Mouse (Mus musculus) embryo, embryonic 11.5 days (tissue): Measurements from ENCODE around the gene Svs1.

ENCODE experiments used
- DNase-seq: peaks from one replicate; pipeline ENCODE4 v3.0.0-alpha.2; 2012; ENCODE audit warnings: low read depth, low spot score

Svs1 gene

DNA sequence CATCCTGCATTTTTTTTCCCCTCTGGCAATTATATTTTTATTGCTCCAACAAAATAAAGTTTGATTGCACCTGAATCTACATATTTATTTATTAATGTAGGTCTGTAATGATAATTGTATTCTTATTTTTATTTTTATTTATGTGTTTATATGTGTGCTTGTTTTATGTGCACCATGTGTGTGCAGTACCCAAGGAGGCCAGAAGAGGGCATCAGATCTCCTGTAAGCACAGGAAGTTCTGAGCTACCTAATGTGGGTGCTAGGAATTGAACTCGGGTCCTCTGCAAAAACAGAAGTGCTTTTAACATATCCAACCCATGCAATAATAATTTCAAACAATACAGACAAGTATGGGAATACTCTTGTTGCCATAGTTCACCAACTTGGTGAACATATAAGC, 23.0 kb downstream of the Svs1 start:
- DNase-seq = no peak

GRCm38 (mm10) chr6:49011191-49011590, 24.5 kb downstream of the Svs1 start:
- DNase-seq = no peak

GRCm38 (mm10) chr6:49013023-49013422, 26.4 kb downstream of the Svs1 start:
- no peak for DNase-seq

- no peak for DNase-seq
These were observed 26.8 kb downstream of the Svs1 start for GRCm38 (mm10) chr6:49013458-49013857.

GRCm38 (mm10) chr6:49017150-49017549, 30.5 kb downstream of the Svs1 start:
- DNase-seq = no peak

- DNase-seq = no peak
These were observed 32.7 kb downstream of the Svs1 start for GRCm38 (mm10) chr6:49019341-49019740.

GRCm38 (mm10) chr6:49021141-49022012, 34.7 kb downstream of the Svs1 start:
- no peak for DNase-seq

DNA sequence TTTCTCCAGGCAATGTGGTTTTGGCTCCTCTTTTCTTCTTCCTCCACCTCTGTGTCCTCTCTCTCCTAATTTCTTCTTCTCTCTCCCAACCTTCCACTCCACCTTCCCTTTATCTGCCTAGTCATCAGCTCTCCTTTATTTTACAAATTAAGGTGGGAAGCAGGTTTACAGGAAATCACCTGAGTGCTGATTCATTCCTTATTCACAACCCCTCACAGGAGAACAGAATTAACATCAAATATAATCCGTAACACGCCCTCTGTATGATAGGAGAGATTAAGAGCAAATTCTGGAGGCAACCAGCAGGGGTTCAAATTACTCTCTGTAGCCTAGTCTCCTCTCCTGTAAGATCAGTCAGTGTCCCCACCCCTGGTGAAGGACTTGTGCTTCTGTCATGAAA, 35.7 kb downstream of the Svs1 start:
- DNase-seq = no peak

DNA sequence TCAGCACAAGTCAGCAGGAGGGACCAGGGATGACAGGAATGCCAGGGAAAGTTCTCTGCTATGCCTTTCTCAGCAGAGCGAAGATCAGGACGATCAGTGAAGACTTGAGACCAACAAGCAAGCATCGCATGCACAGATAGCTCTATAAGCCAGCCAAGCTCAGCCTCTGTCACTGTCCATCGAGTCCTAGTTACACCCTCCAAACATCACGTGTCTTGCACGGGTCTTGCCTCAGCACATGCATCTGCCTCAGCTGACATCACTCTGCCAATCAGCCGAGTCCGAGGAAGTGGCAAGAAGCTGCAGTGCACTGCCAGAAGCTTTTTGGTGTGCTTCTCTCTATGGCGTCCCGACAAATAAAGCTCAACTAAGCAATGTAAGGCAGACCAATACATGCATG, 36.7 kb downstream of the Svs1 start:
- DNase-seq = no peak

DNA sequence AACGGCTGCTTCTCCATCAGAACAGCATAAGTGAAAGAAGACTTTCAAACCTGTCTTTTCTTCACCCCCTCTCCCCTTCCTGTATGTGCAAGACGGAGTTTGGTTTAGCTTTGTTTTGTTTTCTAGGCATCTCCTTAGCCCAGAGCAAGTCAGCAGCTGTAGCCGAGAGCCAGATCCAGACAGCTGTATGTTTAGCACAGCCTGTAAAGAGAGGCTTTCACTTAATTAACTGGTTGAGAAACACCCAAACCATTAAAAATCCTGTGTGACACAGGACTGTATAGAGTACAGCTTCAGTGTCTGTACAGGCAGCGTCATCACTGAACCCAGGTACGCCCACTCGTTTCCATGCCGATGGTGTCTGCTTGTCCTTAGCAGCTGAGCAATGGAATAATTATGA, 38.6 kb downstream of the Svs1 start:
- no peak for DNase-seq

GRCm38 (mm10) chr6:49026496-49026895, 39.8 kb downstream of the Svs1 start:
- DNase-seq = no peak

DNA sequence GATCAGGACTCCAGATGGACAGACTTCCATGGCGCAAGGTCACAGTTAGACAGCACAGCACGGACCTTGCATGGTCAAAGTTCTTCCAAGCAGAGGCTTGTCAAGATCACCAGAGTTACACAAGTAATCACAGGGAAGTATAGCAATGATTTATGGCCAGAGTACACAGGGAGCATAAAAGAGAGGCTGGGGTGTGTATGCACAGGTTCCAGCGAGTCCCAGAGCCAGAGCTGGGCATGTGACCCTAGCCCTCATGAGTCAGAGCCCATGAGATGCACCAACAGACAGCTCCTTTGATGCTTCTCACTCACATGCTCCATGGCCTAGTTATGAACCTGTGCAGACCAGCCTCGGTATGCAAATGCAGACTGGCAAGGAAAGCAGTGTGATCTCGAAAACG, 41.4 kb downstream of the Svs1 start:
- no peak for DNase-seq

DNA sequence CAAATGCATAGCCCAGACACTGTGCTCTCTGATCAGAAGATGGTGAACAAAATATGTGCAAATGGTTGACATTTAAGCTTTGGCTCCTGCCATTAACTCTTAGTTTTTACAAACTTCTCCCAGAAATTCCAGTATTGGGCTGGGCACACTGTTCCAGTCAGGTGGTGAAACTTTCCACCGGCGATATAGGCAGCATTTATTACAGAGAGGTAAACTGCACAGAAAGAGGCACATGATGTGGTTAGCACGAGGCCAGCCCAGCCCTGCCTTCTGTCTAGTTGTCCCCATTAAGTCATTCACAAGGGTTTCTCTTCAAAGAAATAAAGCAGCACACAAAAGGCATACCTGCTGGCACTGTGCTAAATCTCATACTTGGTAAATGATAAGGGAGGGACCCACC, 42.0 kb downstream of the Svs1 start:
- DNase-seq = no peak

- no peak for DNase-seq
These were observed 44.6 kb downstream of the Svs1 start for GRCm38 (mm10) chr6:49031230-49031629.

DNA sequence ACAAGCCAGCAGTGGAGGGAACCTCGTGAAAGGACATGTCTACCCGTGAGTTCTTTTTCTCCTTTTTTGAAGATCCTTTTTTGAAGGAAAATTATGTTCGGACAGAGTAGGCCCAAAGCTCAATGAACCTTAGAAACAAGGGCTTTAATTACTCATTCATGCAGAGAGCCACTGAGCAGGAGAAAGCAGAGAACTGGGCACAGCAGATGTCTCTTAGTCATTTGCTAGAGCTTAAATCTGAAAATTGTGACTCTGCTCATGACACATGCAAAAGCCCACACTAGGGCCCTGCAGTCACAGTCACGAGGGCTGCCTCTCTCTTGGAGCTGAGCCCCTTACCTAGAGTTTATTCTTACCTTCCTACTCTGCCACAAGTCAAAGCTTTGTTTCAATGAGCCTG, 46.1 kb downstream of the Svs1 start:
- no peak for DNase-seq

DNA sequence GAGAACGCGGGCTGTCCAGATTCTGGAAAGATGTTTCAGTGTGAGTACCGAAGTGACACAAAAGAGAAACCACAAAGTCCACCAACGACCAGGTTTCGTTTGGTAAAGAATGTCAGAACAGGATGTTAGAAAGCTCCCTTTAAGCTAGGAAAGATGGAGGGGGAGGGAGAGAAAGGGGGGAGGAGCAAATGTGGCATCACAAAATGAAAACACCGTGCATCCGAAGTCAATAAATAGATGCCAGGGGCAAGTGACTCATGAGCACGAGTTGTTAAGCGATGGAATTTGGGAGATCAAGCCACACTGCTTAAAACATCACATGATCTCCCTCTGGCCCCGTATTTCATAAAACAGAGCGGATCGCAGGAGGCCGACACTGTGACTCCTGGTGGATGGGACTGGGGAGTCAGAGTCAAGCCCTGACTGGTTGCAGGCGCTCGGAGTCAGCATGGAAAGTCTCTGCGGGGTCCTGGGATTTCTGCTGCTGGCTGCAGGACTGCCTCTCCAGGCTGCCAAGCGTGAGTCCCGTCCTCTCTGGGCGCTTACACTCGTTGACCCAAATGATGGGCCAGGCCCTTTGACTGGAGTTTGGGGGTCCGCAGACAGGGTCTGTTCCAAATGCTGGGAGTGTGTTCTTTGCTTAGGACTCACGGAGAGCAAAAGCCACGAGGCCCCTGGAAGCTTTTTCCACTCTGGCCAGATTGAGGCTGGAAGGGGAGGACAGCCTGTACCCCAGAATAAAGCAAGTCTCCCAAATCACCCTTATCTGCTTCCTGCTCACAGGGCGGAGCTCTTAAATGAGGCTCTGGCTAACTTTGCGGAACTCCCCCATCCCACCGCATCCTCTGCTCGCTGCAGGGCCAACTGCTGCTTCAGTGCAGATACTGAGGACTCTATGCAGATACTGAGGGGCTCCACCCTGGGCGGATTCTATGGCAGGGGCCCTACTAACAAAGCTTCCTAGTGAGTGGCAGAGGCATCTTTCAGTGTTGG, 49.9 kb downstream of the Svs1 start, which contains the start of gene Gpnmb:
Gpnmb (plus strand) TSS at position 272 of the 993 bp plus-strand sequence.
- no peak for DNase-seq

GRCm38 (mm10) chr6:49037268-49037662, 50.6 kb downstream of the Svs1 start:
- no peak for DNase-seq

- DNase-seq = peak; percentile 49
These were observed 53.0 kb downstream of the Svs1 start for GRCm38 (mm10) chr6:49039470-49040180.
